ENCODE assay signal across 18 mouse cellular contexts in genomic region chr13:52047937-52048336, GRCm38 (mm10).
DNase-seq lines count a peak whose midpoint lies in the region; ATAC-seq lines count a peak whose summit lies in the region.
"Had no signal": no experiment of that assay in that cellular context is flagged by ENCODE, and none has a peak within 500 bp of the region (broad histone marks: within the 10 kb centered on the region; RNA-seq: fewer than 3 reads in every experiment).

No protein-coding gene starts in this region.

- H3K36me3 ChIP-seq in hindbrain, embryonic 10.5 days: no peaks in the 10 kb centered on the region
- no peaks in the 10 kb centered on the region for H3K36me3 ChIP-seq in hindbrain, embryonic 11.5 days (ENCODE audit: control insufficient read depth, insufficient read depth, low read length)
- no peaks in the 10 kb centered on the region for H3K36me3 ChIP-seq in limb, embryonic 10.5 days
- H3K36me3 ChIP-seq: heart, embryonic 13.5 days had no signal

- no peaks in the 10 kb centered on the region for H3K9me3 ChIP-seq in hindbrain, embryonic 10.5 days
- no peaks in the 10 kb centered on the region for H3K9me3 ChIP-seq in hindbrain, embryonic 11.5 days (ENCODE audit: control insufficient read depth, low read length)
- H3K9me3 ChIP-seq in limb, embryonic 10.5 days (replicated peaks): no peaks in the 10 kb centered on the region; the same call in 1 of the 2 replicates
- H3K9me3 ChIP-seq: heart, embryonic 13.5 days had no signal

- H3K4me1 ChIP-seq in hindbrain, embryonic 10.5 days (replicated peaks): peaks cover 29% of the 10 kb centered on the region
- no peaks in the 10 kb centered on the region for H3K4me1 ChIP-seq in hindbrain, embryonic 11.5 days (replicated peaks; ENCODE audit: control insufficient read depth, insufficient read depth, low read length)
- H3K4me1 ChIP-seq in limb, embryonic 10.5 days: peaks cover 18% of the 10 kb centered on the region

- WGBS in hindbrain, embryonic 10.5 days: 71% methylated on average over 6 of the region's 6 CpGs
- WGBS in hindbrain, embryonic 11.5 days: 75% methylated on average over 6 of the region's 6 CpGs
- 82% methylated on average over 6 of the region's 6 CpGs for WGBS in limb, embryonic 10.5 days

- no peak overlapping the region for H3K9ac ChIP-seq in hindbrain, embryonic 11.5 days (ENCODE audit: low read depth, low read length)
- H3K9ac ChIP-seq: heart, embryonic 13.5 days; liver, embryonic 14.5 days had no signal

- H3K27ac ChIP-seq in hindbrain, embryonic 10.5 days: 0 out of 2 replicates have a peak overlapping the region, but pooled peaks have one; percentile 12
- H3K27ac ChIP-seq in hindbrain, embryonic 11.5 days (ENCODE audit: low read depth, low read length): no peak overlapping the region
- 0 out of 2 replicates have a peak overlapping the region, but pooled peaks have one; percentile 17 for H3K27ac ChIP-seq in limb, embryonic 10.5 days
- H3K27ac ChIP-seq: heart, embryonic 13.5 days; liver, embryonic 14.5 days had no signal

- DNase-seq in hindbrain, embryonic 10.5 days (ENCODE audit: low spot score): no peak
- DNase-seq in hindbrain, embryonic 11.5 days (ENCODE audit: low spot score): no peak
- DNase-seq in lung, postnatal 36 days: peak; percentile 53
- DNase-seq in lung, postnatal 10 days: no peak
- DNase-seq in adipocyte (ENCODE audit: low spot score): peak; percentile 44
- no peak for DNase-seq in limb, embryonic 10.5 days (ENCODE audit: low spot score)
- DNase-seq in cerebellum, adult 9-10 months: no peak
- DNase-seq: adrenal gland, postnatal 14 days; cerebellum, adult 11-12 months; cerebellum, postnatal 25 days; embryo, embryonic 11 days; heart, postnatal 36 days; kidney, postnatal 36 days; right cerebral cortex, postnatal 25 days had no signal

- no peaks in the 10 kb centered on the region for H3K27me3 ChIP-seq in hindbrain, embryonic 10.5 days (ENCODE audit: insufficient read depth, poor library complexity, severe bottlenecking)
- H3K27me3 ChIP-seq in hindbrain, embryonic 11.5 days (ENCODE audit: control insufficient read depth, insufficient read depth, low read length): no peaks in the 10 kb centered on the region
- H3K27me3 ChIP-seq in limb, embryonic 10.5 days (ENCODE audit: low read depth, poor library complexity, severe bottlenecking): no peaks in the 10 kb centered on the region
- H3K27me3 ChIP-seq: heart, embryonic 13.5 days had no signal

- no peak overlapping the region for H3K4me3 ChIP-seq in hindbrain, embryonic 10.5 days
- H3K4me3 ChIP-seq in hindbrain, embryonic 11.5 days (ENCODE audit: low read depth, low read length): no peak overlapping the region
- no peak overlapping the region for H3K4me3 ChIP-seq in limb, embryonic 10.5 days
- H3K4me3 ChIP-seq: heart, embryonic 13.5 days had no signal

- H3K4me2 ChIP-seq in hindbrain, embryonic 11.5 days (replicated peaks; ENCODE audit: low read depth, low read length): no peak overlapping the region
- H3K4me2 ChIP-seq: heart, embryonic 13.5 days had no signal

- no peak for ATAC-seq in hindbrain, embryonic 11.5 days (ENCODE audit: low FRiP score)
- ATAC-seq: forebrain, embryonic 16.5 days; intestine, embryonic 16.5 days had no signal

Comparison
In these comparisons a context has a peak if more than half of its experiments do, and no peak if none do; other contexts are left out.
1. DNase-seq: peak in lung, postnatal 36 days (single experiment) and adipocyte (single experiment); none in hindbrain, embryonic 10.5 days (single experiment), hindbrain, embryonic 11.5 days (single experiment), lung, postnatal 10 days (single experiment), limb, embryonic 10.5 days (single experiment) and cerebellum, adult 9-10 months (single experiment).